9 mouse cellular contexts compared by ENCODE assay signal in genomic region chr11:34314534-34315379, GRCm38 (mm10). TPM values are rescaled to one million over a fixed set of nuclear protein-coding genes. Genes with fewer than 3 reads are reported as not detected.
A peak's percentile ranks its signal among the peaks of the same experiment; 100 is the strongest.
DNase-seq lines count a peak whose midpoint lies in the region; ATAC-seq lines count a peak whose summit lies in the region.
"Had no signal": no experiment of that assay in that cellular context is flagged by ENCODE, and none has a peak within 500 bp of the region (broad histone marks: within the 10 kb centered on the region; RNA-seq: fewer than 3 reads in every experiment).

Fam196b (plus strand) TSS chr11:34314822.

- intact Hi-C loops in gastrocnemius, postnatal 14 days (cut with DNase I; ENCODE audit: low total_unique reads), result no loop called here

- H3K4me1 ChIP-seq in embryonic facial prominence, embryonic 15.5 days, result 0 out of 2 replicates have a peak, but pooled peaks cover 2% of the 10 kb centered on the region
- H3K4me1 ChIP-seq in hindbrain, embryonic 16.5 days (ENCODE audit: control insufficient read depth, insufficient read depth, low read depth, low read length), result peaks cover 17% of the 10 kb centered on the region
- peaks cover 18% of the 10 kb centered on the region for H3K4me1 ChIP-seq in limb, embryonic 12.5 days (replicated peaks)
- peaks cover 42% of the 10 kb centered on the region for H3K4me1 ChIP-seq in neural tube, embryonic 13.5 days (replicated peaks)

- no peak for ATAC-seq in embryonic facial prominence, embryonic 15.5 days (ENCODE audit: insufficient number of reproducible peaks, low FRiP score, low TSS enrichment, low read depth)
- ATAC-seq in hindbrain, embryonic 16.5 days, result peak; percentile 74
- ATAC-seq in limb, embryonic 12.5 days (ENCODE audit: insufficient number of reproducible peaks, insufficient read depth, low FRiP score, low TSS enrichment, low read depth), result 0 out of 2 replicates have a peak, but pooled peaks have one; percentile 43
- peak; percentile 53; the same call in 1 of the 2 replicates for ATAC-seq in neural tube, embryonic 13.5 days (ENCODE audit: low read depth)

- H3K9me3 ChIP-seq in embryonic facial prominence, embryonic 15.5 days (replicated peaks), result no peaks in the 10 kb centered on the region
- H3K9me3 ChIP-seq in hindbrain, embryonic 16.5 days (ENCODE audit: control insufficient read depth, low read length), result no peaks in the 10 kb centered on the region
- no peaks in the 10 kb centered on the region for H3K9me3 ChIP-seq in limb, embryonic 12.5 days
- no peaks in the 10 kb centered on the region for H3K9me3 ChIP-seq in neural tube, embryonic 13.5 days

- H3K9ac ChIP-seq in embryonic facial prominence, embryonic 15.5 days, result no peak within 1 kb of the TSS
- H3K9ac ChIP-seq in hindbrain, embryonic 16.5 days (ENCODE audit: low read depth, low read length), result peak within 1 kb of the TSS; percentile 67
- peak within 1 kb of the TSS; percentile 24; the same call in 1 of the 2 replicates for H3K9ac ChIP-seq in limb, embryonic 12.5 days (replicated peaks)
- H3K9ac ChIP-seq in neural tube, embryonic 13.5 days, result peak within 1 kb of the TSS; percentile 72

- WGBS in embryonic facial prominence, embryonic 15.5 days, result 3% methylated on average over 13 of the region's 13 CpGs
- 1% methylated on average over 13 of the region's 13 CpGs for WGBS in hindbrain, embryonic 16.5 days
- WGBS in limb, embryonic 12.5 days, result 3% methylated on average over 13 of the region's 13 CpGs
- WGBS in neural tube, embryonic 13.5 days, result 2% methylated on average over 13 of the region's 13 CpGs

- no peaks in the 10 kb centered on the region for H3K36me3 ChIP-seq in embryonic facial prominence, embryonic 15.5 days
- H3K36me3 ChIP-seq in hindbrain, embryonic 16.5 days (ENCODE audit: control insufficient read depth, insufficient read depth, low read length), result no peaks in the 10 kb centered on the region
- no peaks in the 10 kb centered on the region for H3K36me3 ChIP-seq in limb, embryonic 12.5 days
- H3K36me3 ChIP-seq in neural tube, embryonic 13.5 days, result no peaks in the 10 kb centered on the region
- H3K36me3 ChIP-seq: G1E had no signal

- H3K4me2 ChIP-seq in embryonic facial prominence, embryonic 15.5 days (replicated peaks), result peak within 1 kb of the TSS; percentile 43
- peak within 1 kb of the TSS; percentile 64 for H3K4me2 ChIP-seq in hindbrain, embryonic 16.5 days (ENCODE audit: low read length)
- peak within 1 kb of the TSS; percentile 56 for H3K4me2 ChIP-seq in limb, embryonic 12.5 days
- H3K4me2 ChIP-seq in neural tube, embryonic 13.5 days, result peak within 1 kb of the TSS; percentile 62

- peak within 1 kb of the TSS; percentile 25 for H3K4me3 ChIP-seq in embryonic facial prominence, embryonic 15.5 days (replicated peaks)
- H3K4me3 ChIP-seq in hindbrain, embryonic 16.5 days (ENCODE audit: low read length), result peak within 1 kb of the TSS; percentile 48
- H3K4me3 ChIP-seq in limb, embryonic 12.5 days (replicated peaks), result peak within 1 kb of the TSS; percentile 32
- peak within 1 kb of the TSS; percentile 44 for H3K4me3 ChIP-seq in neural tube, embryonic 13.5 days

- DNase-seq in gastrocnemius, adult 18-20 months (ENCODE audit: low spot score), result peak; percentile 24
- DNase-seq in gastrocnemius, postnatal 4 days (ENCODE audit: low spot score in 2 of 2), result no peak
- peak; percentile 12 for DNase-seq in T-cell, adult 2 months (ENCODE audit: low spot score)
- DNase-seq in gastrocnemius, postnatal 14 days, result no peak

- no peaks in the 10 kb centered on the region for H3K27me3 ChIP-seq in embryonic facial prominence, embryonic 15.5 days
- H3K27me3 ChIP-seq in hindbrain, embryonic 16.5 days (replicated peaks; ENCODE audit: control insufficient read depth, insufficient read depth, low read length), result no peaks in the 10 kb centered on the region
- no peaks in the 10 kb centered on the region; the same call in 1 of the 2 replicates for H3K27me3 ChIP-seq in limb, embryonic 12.5 days
- H3K27me3 ChIP-seq in neural tube, embryonic 13.5 days, result peaks cover 26% of the 10 kb centered on the region

- no peak within 1 kb of the TSS for H3K27ac ChIP-seq in embryonic facial prominence, embryonic 15.5 days (replicated peaks)
- H3K27ac ChIP-seq in hindbrain, embryonic 16.5 days (ENCODE audit: low read depth, low read length), result 0 out of 2 replicates have a peak within 1 kb of the TSS, but pooled peaks have one; percentile 60
- no peak within 1 kb of the TSS for H3K27ac ChIP-seq in limb, embryonic 12.5 days
- H3K27ac ChIP-seq in neural tube, embryonic 13.5 days (replicated peaks), result peak within 1 kb of the TSS; percentile 65

RNA-seq across cellular contexts. Expression of gene Fam196b, which starts in this region (rescaled TPM):
- 1 to 10 TPM; 1.3 to 1.4 TPM for total RNA-seq in gastrocnemius, adult 18-20 months (2021)
- total RNA-seq in gastrocnemius, postnatal 4 days (2021), result under 1 TPM; 0.10 to 0.17 TPM
- polyA plus RNA-seq in embryonic facial prominence, embryonic 15.5 days (2015; fragmentation: Nextera tagmentation; extraction: Ambion mirVana), result 1.0 and 1.2 TPM in 2 replicates
- 3.6 and 5.1 TPM in 2 replicates for polyA plus RNA-seq in hindbrain, embryonic 16.5 days (2015; fragmentation: Nextera tagmentation; extraction: Ambion mirVana)
- polyA plus RNA-seq in limb, embryonic 12.5 days (2016; fragmentation: Nextera tagmentation; extraction: Ambion mirVana), result 1.2 and 1.5 TPM in 2 replicates
- polyA plus RNA-seq in neural tube, embryonic 13.5 days (2015; fragmentation: Nextera tagmentation; extraction: Ambion mirVana), result 3.4 and 3.8 TPM in 2 replicates
- under 1 TPM; 0.04 to 0.07 TPM for total RNA-seq in gastrocnemius, postnatal 14 days (2021)
- polyA plus RNA-seq: G1E had no signal

Comparison
In these comparisons a context has a peak if more than half of its experiments do, and no peak if none do; other contexts are left out.
1. DNase-seq: peak in gastrocnemius, adult 18-20 months (single experiment) and T-cell, adult 2 months (single experiment); none in gastrocnemius, postnatal 4 days (0 of 2) and gastrocnemius, postnatal 14 days (single experiment).
2. H3K27ac ChIP-seq: peak in hindbrain, embryonic 16.5 days (single experiment) and neural tube, embryonic 13.5 days (single experiment); none in embryonic facial prominence, embryonic 15.5 days (single experiment) and limb, embryonic 12.5 days (single experiment).
3. Peak in every context shown above with its lines, with median percentiles within 50 percentile points of each other: H3K4me2 ChIP-seq and H3K4me3 ChIP-seq.